Mouse (Mus musculus): ENCODE data around the gene Tcf7l2. TPM values are rescaled to one million over a fixed set of nuclear protein-coding genes. Genes with fewer than 3 reads are reported as not detected.
A peak's percentile ranks its signal among the peaks of the same experiment; 100 is the strongest.

Tcf7l2 gene
- polyA plus RNA-seq, 1 experiment from 2014 or later, result 29.6 TPM

- Histone ChIP-seq H3K9ac (no peak overlapping the region), H3K36me3 (no peaks in the 10 kb centered on the region), H3K9me3 (no peaks in the 10 kb centered on the region), H3K4me3 (no peak overlapping the region), H3K27me3 (peaks cover 13% of the 10 kb centered on the region; the same call in 1 of the 2 replicates), H3K4me2 (no peak overlapping the region), H3K4me1 (replicated peaks) (no peaks in the 10 kb centered on the region), H3K27ac (no peak overlapping the region)
- WGBS, result 84% methylated on average over 5 of the region's 5 CpGs
- ATAC-seq (ENCODE audit: low FRiP score), result no peak
These were observed 30.8 kb upstream of the Tcf7l2 start for GRCm38 (mm10) chr19:55710841-55711240.

- H3K9ac ChIP-seq, result no peak overlapping the region
- 89% methylated on average over 5 of the region's 5 CpGs for WGBS
- no peaks in the 10 kb centered on the region for H3K36me3 ChIP-seq
- H3K4me3 ChIP-seq, result no peak overlapping the region
- H3K27ac ChIP-seq, result no peak overlapping the region
- H3K9me3 ChIP-seq, result no peaks in the 10 kb centered on the region
- no peaks in the 10 kb centered on the region for H3K4me1 ChIP-seq (replicated peaks)
- H3K4me2 ChIP-seq, result no peak overlapping the region
- ATAC-seq (ENCODE audit: low FRiP score), result no peak
- H3K27me3 ChIP-seq, result peaks cover 13% of the 10 kb centered on the region; the same call in 1 of the 2 replicates
These were observed 29.9 kb upstream of the Tcf7l2 start for GRCm38 (mm10) chr19:55711701-55712100.

GRCm38 (mm10) chr19:55712678-55713077 is 28.9 kb upstream of the Tcf7l2 start:
- Histone ChIP-seq H3K27me3 (peaks cover 13% of the 10 kb centered on the region; the same call in 1 of the 2 replicates), H3K4me2 (no peak overlapping the region), H3K9me3 (no peaks in the 10 kb centered on the region), H3K4me1 (replicated peaks) (no peaks in the 10 kb centered on the region), H3K36me3 (no peaks in the 10 kb centered on the region), H3K4me3 (no peak overlapping the region), H3K9ac (no peak overlapping the region), H3K27ac (no peak overlapping the region)
- ATAC-seq (ENCODE audit: low FRiP score), result no peak
- WGBS, result 89% methylated on average over 2 of the region's 2 CpGs

GRCm38 (mm10) chr19:55714015-55714414 is 27.6 kb upstream of the Tcf7l2 start:
- H3K27ac ChIP-seq, result no peak overlapping the region
- ATAC-seq (ENCODE audit: low FRiP score), result no peak
- no peak overlapping the region for H3K4me2 ChIP-seq
- peaks cover 13% of the 10 kb centered on the region; the same call in 1 of the 2 replicates for H3K27me3 ChIP-seq
- no peaks in the 10 kb centered on the region for H3K36me3 ChIP-seq
- no peaks in the 10 kb centered on the region for H3K9me3 ChIP-seq
- no peak overlapping the region for H3K9ac ChIP-seq
- 86% methylated on average over 4 of the region's 4 CpGs for WGBS
- no peak overlapping the region for H3K4me3 ChIP-seq
- no peaks in the 10 kb centered on the region for H3K4me1 ChIP-seq (replicated peaks)

DNA sequence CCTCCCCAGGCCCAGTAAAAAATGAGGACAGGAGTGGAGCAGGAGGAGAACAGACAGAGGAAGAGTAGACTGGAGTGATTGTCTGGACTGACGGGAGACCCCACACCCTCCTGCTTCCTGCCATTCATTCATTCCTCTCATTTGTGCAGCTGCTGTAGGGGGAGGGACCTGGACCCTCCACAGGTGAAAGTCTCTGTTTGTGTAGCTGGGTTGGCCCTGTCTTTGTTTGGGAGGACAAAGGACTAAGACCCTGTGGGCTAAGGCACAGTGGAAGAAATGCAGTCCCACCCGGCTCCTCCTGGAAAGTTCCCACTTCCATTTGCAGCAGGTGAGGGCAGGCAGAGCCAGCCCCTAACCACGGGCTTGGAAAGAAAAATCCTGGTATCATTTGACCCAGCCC is 27.0 kb upstream of the Tcf7l2 start:
- Histone ChIP-seq H3K27me3 (peaks cover 13% of the 10 kb centered on the region; the same call in 1 of the 2 replicates), H3K4me2 (no peak overlapping the region), H3K4me3 (no peak overlapping the region), H3K9ac (no peak overlapping the region), H3K36me3 (no peaks in the 10 kb centered on the region), H3K9me3 (no peaks in the 10 kb centered on the region), H3K4me1 (replicated peaks) (no peaks in the 10 kb centered on the region), H3K27ac (no peak overlapping the region)
- WGBS, result 52% methylated on average over 3 of the region's 3 CpGs
- ATAC-seq (ENCODE audit: low FRiP score), result no peak

GRCm38 (mm10) chr19:55719083-55719482 is 22.5 kb upstream of the Tcf7l2 start:
- peaks cover 16% of the 10 kb centered on the region; the same call in 1 of the 2 replicates for H3K27me3 ChIP-seq
- H3K4me2 ChIP-seq, result no peak overlapping the region
- no peaks in the 10 kb centered on the region for H3K36me3 ChIP-seq
- no peak overlapping the region for H3K27ac ChIP-seq
- WGBS, result 78% methylated on average over 6 of the region's 6 CpGs
- H3K4me1 ChIP-seq (replicated peaks), result 0 out of 2 replicates have a peak, but pooled peaks cover 2% of the 10 kb centered on the region
- H3K9ac ChIP-seq, result no peak overlapping the region
- H3K4me3 ChIP-seq, result no peak overlapping the region
- no peaks in the 10 kb centered on the region for H3K9me3 ChIP-seq
- no peak for ATAC-seq (ENCODE audit: low FRiP score)

- no peak overlapping the region for H3K4me3 ChIP-seq
- H3K9me3 ChIP-seq, result no peaks in the 10 kb centered on the region
- 0 out of 2 replicates have a peak, but pooled peaks cover 2% of the 10 kb centered on the region for H3K4me1 ChIP-seq (replicated peaks)
- 79% methylated on average over 20 of the region's 20 CpGs for WGBS
- no peak for ATAC-seq (ENCODE audit: low FRiP score)
- H3K27ac ChIP-seq, result no peak overlapping the region
- no peak overlapping the region for H3K9ac ChIP-seq
- H3K27me3 ChIP-seq, result peaks cover 12% of the 10 kb centered on the region; the same call in 1 of the 2 replicates
- no peaks in the 10 kb centered on the region for H3K36me3 ChIP-seq
- no peak overlapping the region for H3K4me2 ChIP-seq
These were observed 21.9 kb upstream of the Tcf7l2 start for GRCm38 (mm10) chr19:55719524-55720408.

- no peak overlapping the region for H3K27ac ChIP-seq
- peaks cover 12% of the 10 kb centered on the region; the same call in 1 of the 2 replicates for H3K27me3 ChIP-seq
- WGBS, result 84% methylated on average over 16 of the region's 16 CpGs
- H3K9me3 ChIP-seq, result no peaks in the 10 kb centered on the region
- H3K4me2 ChIP-seq, result no peak overlapping the region
- 0 out of 2 replicates have a peak, but pooled peaks cover 2% of the 10 kb centered on the region for H3K4me1 ChIP-seq (replicated peaks)
- ATAC-seq (ENCODE audit: low FRiP score), result no peak
- no peak overlapping the region for H3K4me3 ChIP-seq
- no peaks in the 10 kb centered on the region for H3K36me3 ChIP-seq
- no peak overlapping the region for H3K9ac ChIP-seq
These were observed 21.1 kb upstream of the Tcf7l2 start for GRCm38 (mm10) chr19:55720409-55721092.

DNA sequence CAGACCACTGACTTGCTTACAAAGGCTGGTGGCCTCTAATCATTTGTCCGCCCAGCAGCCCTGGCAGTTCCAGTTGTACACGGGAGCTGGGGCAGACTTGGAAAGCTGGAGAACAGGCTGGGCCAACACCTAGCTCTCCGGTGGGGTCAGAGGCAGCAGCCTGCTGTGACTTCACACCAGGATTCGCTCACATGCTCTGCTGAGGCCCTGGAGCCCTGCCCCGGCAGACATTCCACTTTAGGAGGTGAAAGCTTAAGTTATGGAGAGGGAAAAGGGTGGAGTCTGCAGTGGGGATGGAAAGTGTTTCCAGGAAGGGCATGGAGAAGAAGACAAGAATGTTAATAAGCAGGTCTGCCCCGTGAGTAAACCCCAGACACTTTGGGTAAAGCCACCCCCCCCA is 19.2 kb upstream of the Tcf7l2 start:
- no peak overlapping the region for H3K4me3 ChIP-seq
- ATAC-seq (ENCODE audit: low FRiP score), result no peak
- H3K4me1 ChIP-seq (replicated peaks), result 0 out of 2 replicates have a peak, but pooled peaks cover 2% of the 10 kb centered on the region
- H3K9me3 ChIP-seq, result 0 out of 2 replicates have a peak, but pooled peaks cover 2% of the 10 kb centered on the region
- peaks cover 12% of the 10 kb centered on the region; the same call in 1 of the 2 replicates for H3K27me3 ChIP-seq
- 26% methylated on average over 6 of the region's 6 CpGs for WGBS
- no peak overlapping the region for H3K4me2 ChIP-seq
- H3K36me3 ChIP-seq, result no peaks in the 10 kb centered on the region
- 0 out of 2 replicates have a peak overlapping the region, but pooled peaks have one; percentile 13 for H3K9ac ChIP-seq
- H3K27ac ChIP-seq, result no peak overlapping the region

- Histone ChIP-seq H3K36me3 (no peaks in the 10 kb centered on the region), H3K9me3 (0 out of 2 replicates have a peak, but pooled peaks cover 5% of the 10 kb centered on the region), H3K27ac (no peak overlapping the region), H3K9ac (no peak overlapping the region), H3K4me1 (replicated peaks) (no peaks in the 10 kb centered on the region), H3K4me2 (no peak overlapping the region), H3K4me3 (no peak overlapping the region), H3K27me3 (no peaks in the 10 kb centered on the region)
- 87% methylated on average over 8 of the region's 8 CpGs for WGBS
- no peak for ATAC-seq (ENCODE audit: low FRiP score)
These were observed 12.2 kb upstream of the Tcf7l2 start for GRCm38 (mm10) chr19:55729376-55729775.

- Histone ChIP-seq H3K4me3 (no peak overlapping the region), H3K36me3 (no peaks in the 10 kb centered on the region), H3K9ac (no peak overlapping the region), H3K4me1 (replicated peaks) (no peaks in the 10 kb centered on the region), H3K9me3 (0 out of 2 replicates have a peak, but pooled peaks cover 2% of the 10 kb centered on the region), H3K27ac (no peak overlapping the region), H3K27me3 (no peaks in the 10 kb centered on the region), H3K4me2 (no peak overlapping the region)
- no peak for ATAC-seq (ENCODE audit: low FRiP score)
- WGBS, result 50% methylated on average over 6 of the region's 6 CpGs
These were observed 9.1 kb upstream of the Tcf7l2 start for GRCm38 (mm10) chr19:55732499-55732898.

DNA sequence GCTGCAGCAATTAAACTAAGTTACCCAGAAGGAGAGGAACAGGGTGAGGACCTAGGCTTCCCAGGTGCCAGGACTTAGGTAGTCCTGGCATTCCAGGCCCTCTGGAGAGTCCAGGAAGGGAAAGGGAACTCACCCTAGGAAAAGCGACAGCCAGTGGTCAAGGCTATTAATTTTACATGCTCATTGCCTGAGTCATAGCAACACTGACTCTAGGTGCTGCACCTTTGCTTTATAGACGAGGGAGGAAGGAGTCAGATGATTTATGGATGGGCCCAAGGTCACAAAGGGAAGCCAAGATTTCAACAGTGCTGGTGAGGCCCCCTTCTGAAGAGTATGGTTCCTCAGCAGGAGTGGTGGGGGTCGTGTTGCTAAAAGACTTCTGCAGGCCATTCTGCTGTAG is 8.6 kb upstream of the Tcf7l2 start:
- no peak overlapping the region for H3K4me2 ChIP-seq
- no peak overlapping the region for H3K4me3 ChIP-seq
- no peaks in the 10 kb centered on the region for H3K9me3 ChIP-seq
- H3K9ac ChIP-seq, result no peak overlapping the region
- WGBS, result 50% methylated on average over 3 of the region's 3 CpGs
- no peaks in the 10 kb centered on the region for H3K27me3 ChIP-seq
- ATAC-seq (ENCODE audit: low FRiP score), result no peak
- H3K4me1 ChIP-seq (replicated peaks), result no peaks in the 10 kb centered on the region
- H3K36me3 ChIP-seq, result no peaks in the 10 kb centered on the region
- H3K27ac ChIP-seq, result no peak overlapping the region
